Comparison of ENCODE assay signal across 12 mouse cellular contexts in genomic region chr19:4261038-4261698, GRCm38 (mm10). TPM values are rescaled to one million over a fixed set of nuclear protein-coding genes. Genes with fewer than 3 reads are reported as not detected.
DNase-seq lines count a peak whose midpoint lies in the region; ATAC-seq and TF ChIP-seq lines count a peak whose summit lies in the region.
"Had no signal": no experiment of that assay in that cellular context is flagged by ENCODE, and none has a peak within 500 bp of the region (broad histone marks: within the 10 kb centered on the region; RNA-seq: fewer than 3 reads in every experiment).

No protein-coding gene starts in this region.

- no peak overlapping the region for H3K4me3 ChIP-seq in forebrain, postnatal 0 days (ENCODE audit: low read depth, low read length)
- H3K4me3 ChIP-seq in forebrain, embryonic 16.5 days (replicated peaks; ENCODE audit: low read length) = no peak overlapping the region
- no peak overlapping the region for H3K4me3 ChIP-seq in spleen, adult 2 months (ENCODE audit: extremely low read depth, insufficient read depth, insufficient read length)
- no peak overlapping the region for H3K4me3 ChIP-seq in liver, embryonic 15.5 days (replicated peaks)
- H3K4me3 ChIP-seq in cerebellum, adult 2 months (replicated peaks; ENCODE audit: insufficient read depth, low read depth, low read length) = no peak overlapping the region

- H3K9me3 ChIP-seq in forebrain, postnatal 0 days (ENCODE audit: low read length) = no peaks in the 10 kb centered on the region
- no peaks in the 10 kb centered on the region for H3K9me3 ChIP-seq in forebrain, embryonic 16.5 days (ENCODE audit: control insufficient read depth, low read length)
- H3K9me3 ChIP-seq in liver, embryonic 15.5 days (replicated peaks) = no peaks in the 10 kb centered on the region

- no peak for DNase-seq in forebrain, postnatal 0 days
- no peak for DNase-seq in spleen, adult 2 months (ENCODE audit: low read depth in 1 of 2, low spot score in 2 of 2)
- DNase-seq in spleen, postnatal 14 days (ENCODE audit: low spot score in 2 of 2) = no peak
- peak; percentile 70 for DNase-seq in thymus, postnatal 14 days
- DNase-seq in cerebellum, adult 2 months = no peak
- no peak for DNase-seq in cerebellum, adult 8-10 months
- DNase-seq: kidney, postnatal 25 days had no signal

- H3K27me3 ChIP-seq in forebrain, postnatal 0 days (ENCODE audit: insufficient read depth, low read length) = no peaks in the 10 kb centered on the region
- no peaks in the 10 kb centered on the region for H3K27me3 ChIP-seq in forebrain, embryonic 16.5 days (replicated peaks; ENCODE audit: control insufficient read depth, insufficient read depth, low read length)
- no peaks in the 10 kb centered on the region for H3K27me3 ChIP-seq in spleen, adult 2 months (ENCODE audit: control insufficient read depth, insufficient read depth, low read length)
- H3K27me3 ChIP-seq in liver, embryonic 15.5 days = peaks cover under 1% of the 10 kb centered on the region; the same call in 1 of the 2 replicates
- H3K27me3 ChIP-seq in cerebellum, adult 2 months (ENCODE audit: control insufficient read depth, insufficient read depth, low read length) = no peaks in the 10 kb centered on the region

- H3K9ac ChIP-seq in forebrain, postnatal 0 days = no peak overlapping the region
- no peak overlapping the region for H3K9ac ChIP-seq in forebrain, embryonic 16.5 days (replicated peaks; ENCODE audit: low read depth, low read length)
- no peak overlapping the region for H3K9ac ChIP-seq in liver, embryonic 15.5 days

- H3K27ac ChIP-seq in forebrain, postnatal 0 days (ENCODE audit: low read depth, low read length) = no peak overlapping the region
- no peak overlapping the region for H3K27ac ChIP-seq in forebrain, embryonic 16.5 days (ENCODE audit: low read length)
- no peak overlapping the region for H3K27ac ChIP-seq in spleen, adult 2 months (ENCODE audit: insufficient read depth, low read length)
- H3K27ac ChIP-seq in liver, embryonic 15.5 days (replicated peaks) = no peak overlapping the region; the same call in 1 of the 2 replicates
- no peak overlapping the region for H3K27ac ChIP-seq in cerebellum, adult 2 months (ENCODE audit: insufficient read depth, low read length)

- ATAC-seq in forebrain, postnatal 0 days = no peak
- ATAC-seq in forebrain, embryonic 16.5 days = no peak
- peak; percentile 26; the same call in 1 of the 2 replicates for ATAC-seq in liver, embryonic 15.5 days (ENCODE audit: insufficient read depth)

- TF ChIP-seq POLR2A in spleen, adult 2 months (IDR thresholded peaks at IDR 0.05; ENCODE audit: low read depth, low read length) = no peak
- no peak for TF ChIP-seq POLR2A in cerebellum, adult 2 months (IDR thresholded peaks at IDR 0.05; ENCODE audit: borderline replicate concordance, insufficient read depth, low read length)

- WGBS in forebrain, postnatal 0 days = 55% methylated on average over 8 of the region's 8 CpGs
- WGBS in forebrain, embryonic 16.5 days = 51% methylated on average over 8 of the region's 8 CpGs
- WGBS in spleen, adult 2 months = 60% methylated on average over 8 of the region's 8 CpGs
- WGBS in liver, embryonic 15.5 days (ENCODE audit: insufficient replicate concordance) = 45% methylated on average over 8 of the region's 8 CpGs
- 71% methylated on average over 8 of the region's 8 CpGs for WGBS in cerebellum, adult 2 months

- peak; percentile 28; the same call in 1 of the 2 replicates for TF ChIP-seq CTCF in forebrain, postnatal 0 days (IDR thresholded peaks at IDR 0.05; ENCODE audit: low read depth)
- peak; percentile 21; the same call in 1 of the 2 replicates for TF ChIP-seq CTCF in spleen, adult 2 months (IDR thresholded peaks at IDR 0.05; ENCODE audit: extremely low read depth, insufficient read depth, insufficient read length, insufficient replicate concordance)
- TF ChIP-seq CTCF in cerebellum, adult 2 months (IDR thresholded peaks at IDR 0.05; ENCODE audit: borderline replicate concordance, insufficient read depth, low read depth, low read length) = no peak

- H3K4me1 ChIP-seq in forebrain, postnatal 0 days (ENCODE audit: insufficient read depth) = peaks cover 5% of the 10 kb centered on the region; the same call in 1 of the 2 replicates
- peaks cover 9% of the 10 kb centered on the region for H3K4me1 ChIP-seq in forebrain, embryonic 16.5 days (replicated peaks; ENCODE audit: control insufficient read depth, insufficient read depth, low read length)
- H3K4me1 ChIP-seq in spleen, adult 2 months (ENCODE audit: control insufficient read depth, insufficient read depth, insufficient read length) = peaks cover 7% of the 10 kb centered on the region; the same call in 1 of the 2 replicates
- peaks cover 44% of the 10 kb centered on the region for H3K4me1 ChIP-seq in liver, embryonic 15.5 days (replicated peaks)
- H3K4me1 ChIP-seq in cerebellum, adult 2 months (ENCODE audit: control insufficient read depth, insufficient read depth, low read length) = peaks cover 4% of the 10 kb centered on the region

- no peaks in the 10 kb centered on the region for H3K36me3 ChIP-seq in forebrain, postnatal 0 days (ENCODE audit: insufficient read depth)
- H3K36me3 ChIP-seq in forebrain, embryonic 16.5 days (ENCODE audit: control insufficient read depth, insufficient read depth) = no peaks in the 10 kb centered on the region
- no peaks in the 10 kb centered on the region for H3K36me3 ChIP-seq in spleen, adult 2 months (ENCODE audit: control insufficient read depth, insufficient read depth, low read length)
- H3K36me3 ChIP-seq in liver, embryonic 15.5 days (replicated peaks) = no peaks in the 10 kb centered on the region

- no peak overlapping the region for H3K4me2 ChIP-seq in forebrain, postnatal 0 days (ENCODE audit: low read depth)
- H3K4me2 ChIP-seq in forebrain, embryonic 16.5 days (ENCODE audit: low read length) = no peak overlapping the region
- H3K4me2 ChIP-seq in liver, embryonic 15.5 days = no peak overlapping the region

RNA-seq across cellular contexts. Expression of gene Ssh3, which starts 7.8 kb away (rescaled TPM):
- total RNA-seq in forebrain, postnatal 0 days (2014; rRNA removed) = 35.9 and 41.5 TPM in 2 replicates
- polyA plus RNA-seq in forebrain, postnatal 0 days (2015; fragmentation: Nextera tagmentation; extraction: Ambion mirVana) = 6.4 and 9.1 TPM in 2 replicates
- 7.2 and 11.8 TPM in 2 replicates for polyA plus RNA-seq in forebrain, embryonic 16.5 days (2015; fragmentation: Nextera tagmentation; extraction: Ambion mirVana)
- polyA plus RNA-seq in spleen, adult 2 months (2012; rRNA removed) = 43.3 and 51.1 TPM in 2 replicates
- 2.0 and 2.3 TPM in 2 replicates for polyA plus RNA-seq in liver, embryonic 15.5 days (2015; fragmentation: Nextera tagmentation; extraction: Ambion mirVana)
- 139 and 151 TPM in 2 replicates for polyA plus RNA-seq in cerebellum, adult 2 months (2012; rRNA removed)

RNA-seq across cellular contexts. Expression of gene Ankrd13d, which starts 21.8 kb away (rescaled TPM):
- 76.6 and 87.3 TPM in 2 replicates for total RNA-seq in forebrain, postnatal 0 days (2014; rRNA removed)
- 48.7 and 55.2 TPM in 2 replicates for polyA plus RNA-seq in forebrain, postnatal 0 days (2015; fragmentation: Nextera tagmentation; extraction: Ambion mirVana)
- polyA plus RNA-seq in forebrain, embryonic 16.5 days (2015; fragmentation: Nextera tagmentation; extraction: Ambion mirVana) = 24.0 and 38.6 TPM in 2 replicates
- polyA plus RNA-seq in spleen, adult 2 months (2012; rRNA removed) = 16.1 and 17.7 TPM in 2 replicates
- polyA plus RNA-seq in liver, embryonic 15.5 days (2015; fragmentation: Nextera tagmentation; extraction: Ambion mirVana) = 0.90 and 1.5 TPM in 2 replicates
- 74.3 and 76.1 TPM in 2 replicates for polyA plus RNA-seq in cerebellum, adult 2 months (2012; rRNA removed)

RNA-seq across cellular contexts. Expression of gene Pold4, which starts 29.5 kb away (rescaled TPM):
- 18.8 and 21.2 TPM in 2 replicates for total RNA-seq in forebrain, postnatal 0 days (2014; rRNA removed)
- 21.8 and 23.4 TPM in 2 replicates for polyA plus RNA-seq in forebrain, postnatal 0 days (2015; fragmentation: Nextera tagmentation; extraction: Ambion mirVana)
- 19.6 and 21.9 TPM in 2 replicates for polyA plus RNA-seq in forebrain, embryonic 16.5 days (2015; fragmentation: Nextera tagmentation; extraction: Ambion mirVana)
- 233 and 309 TPM in 2 replicates for polyA plus RNA-seq in spleen, adult 2 months (2012; rRNA removed)
- polyA plus RNA-seq in liver, embryonic 15.5 days (2015; fragmentation: Nextera tagmentation; extraction: Ambion mirVana) = 13.1 and 15.0 TPM in 2 replicates
- polyA plus RNA-seq in cerebellum, adult 2 months (2012; rRNA removed) = 39.3 and 40.1 TPM in 2 replicates

RNA-seq across cellular contexts. Expression of gene Grk2, which starts 44.9 kb away (rescaled TPM):
- total RNA-seq in forebrain, postnatal 0 days (2014; rRNA removed) = 129 and 136 TPM in 2 replicates
- 23.6 and 24.6 TPM in 2 replicates for polyA plus RNA-seq in forebrain, postnatal 0 days (2015; fragmentation: Nextera tagmentation; extraction: Ambion mirVana)
- polyA plus RNA-seq in forebrain, embryonic 16.5 days (2015; fragmentation: Nextera tagmentation; extraction: Ambion mirVana) = 20.6 and 28.1 TPM in 2 replicates
- 301 and 394 TPM in 2 replicates for polyA plus RNA-seq in spleen, adult 2 months (2012; rRNA removed)
- polyA plus RNA-seq in liver, embryonic 15.5 days (2015; fragmentation: Nextera tagmentation; extraction: Ambion mirVana) = 12.4 and 13.2 TPM in 2 replicates
- polyA plus RNA-seq in cerebellum, adult 2 months (2012; rRNA removed) = 226 and 239 TPM in 2 replicates

RNA-seq across cellular contexts. Expression of gene AC109138.7, which starts 47.0 kb away (rescaled TPM):
- not detected in 2 replicates for total RNA-seq in forebrain, postnatal 0 days (2014; rRNA removed)
- not detected in 2 replicates for polyA plus RNA-seq in forebrain, postnatal 0 days (2015; fragmentation: Nextera tagmentation; extraction: Ambion mirVana)
- not detected in 2 replicates for polyA plus RNA-seq in forebrain, embryonic 16.5 days (2015; fragmentation: Nextera tagmentation; extraction: Ambion mirVana)
- polyA plus RNA-seq in spleen, adult 2 months (2012; rRNA removed) = not detected in 2 replicates
- polyA plus RNA-seq in liver, embryonic 15.5 days (2015; fragmentation: Nextera tagmentation; extraction: Ambion mirVana) = not detected in 2 replicates
- polyA plus RNA-seq in cerebellum, adult 2 months (2012; rRNA removed) = 0.77 TPM in 1 of 2 replicates, not detected in the other
- total RNA-seq: liver, adult 2 months had no signal
- polyA plus RNA-seq: gonadal fat pad, adult 2 months; liver, adult 2 months; neural tube, embryonic 11.5 days had no signal
